Mouse (Mus musculus) large intestine, adult 2 months (tissue): ENCODE results near the gene Rasip1. TPM values are rescaled to one million over a fixed set of nuclear protein-coding genes. Genes with fewer than 3 reads are reported as not detected.

Source experiments
- DNase-seq: peaks from one replicate; pipeline ENCODE4 v3.0.0-alpha.2; 2012; ENCODE audit warnings: low read depth, low spot score
- WGBS: fragments of 180-500 bp; shearing (Covaris S2); methylation state at CpG from one replicate; pipeline ENCODE4 v1.1.7; 2018; 5-methylcytosine and 5-hydroxymethylcytosine counted together
- polyA plus RNA-seq: library from polyadenylated mRNA; depleted of rRNA; stranded (reverse); fragments of >200 nt; gene quantifications from 2 replicates; pipeline ENCODE4 v1.2.3, GENCODE M21; 2012; rRNA removed

Gene Rasip1
- polyA plus RNA-seq, 1 experiment = 5.0 TPM

DNA sequence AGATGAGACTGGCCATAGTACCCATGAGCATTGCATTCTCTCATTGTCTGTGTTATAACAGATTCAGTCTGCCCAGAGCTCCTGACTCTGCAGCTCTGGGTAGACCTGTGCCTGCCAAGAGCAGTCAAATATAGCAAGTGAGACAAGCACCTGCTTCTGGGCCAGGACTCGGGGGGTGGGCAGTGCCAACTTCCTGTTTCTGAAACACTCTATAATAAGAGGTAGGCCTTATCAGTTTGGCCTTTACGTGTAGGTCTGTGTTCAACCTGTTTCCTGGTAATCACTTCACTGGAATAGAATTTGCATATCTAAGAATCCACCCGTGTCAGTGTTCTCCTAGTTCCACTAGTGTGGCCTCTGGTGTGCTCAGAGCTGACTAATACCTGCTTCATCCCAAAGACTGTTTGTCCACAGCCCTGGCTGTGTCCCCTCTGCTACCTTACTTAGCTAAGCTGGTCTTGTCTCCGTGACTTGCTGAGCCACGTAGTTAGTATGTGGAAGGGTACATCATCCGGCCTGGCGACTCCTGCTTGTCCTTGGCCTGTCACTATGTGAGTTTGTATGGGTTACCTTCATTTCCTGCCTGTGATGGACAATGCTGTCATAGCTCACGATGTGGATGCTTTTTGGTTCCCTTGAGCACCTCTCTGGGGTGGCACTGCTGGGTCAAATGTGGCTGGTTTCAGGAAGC lies 53.9 kb downstream of the Rasip1 start:
- WGBS = 38% methylated on average over 8 of the region's 8 CpGs
- no peak for DNase-seq

DNA sequence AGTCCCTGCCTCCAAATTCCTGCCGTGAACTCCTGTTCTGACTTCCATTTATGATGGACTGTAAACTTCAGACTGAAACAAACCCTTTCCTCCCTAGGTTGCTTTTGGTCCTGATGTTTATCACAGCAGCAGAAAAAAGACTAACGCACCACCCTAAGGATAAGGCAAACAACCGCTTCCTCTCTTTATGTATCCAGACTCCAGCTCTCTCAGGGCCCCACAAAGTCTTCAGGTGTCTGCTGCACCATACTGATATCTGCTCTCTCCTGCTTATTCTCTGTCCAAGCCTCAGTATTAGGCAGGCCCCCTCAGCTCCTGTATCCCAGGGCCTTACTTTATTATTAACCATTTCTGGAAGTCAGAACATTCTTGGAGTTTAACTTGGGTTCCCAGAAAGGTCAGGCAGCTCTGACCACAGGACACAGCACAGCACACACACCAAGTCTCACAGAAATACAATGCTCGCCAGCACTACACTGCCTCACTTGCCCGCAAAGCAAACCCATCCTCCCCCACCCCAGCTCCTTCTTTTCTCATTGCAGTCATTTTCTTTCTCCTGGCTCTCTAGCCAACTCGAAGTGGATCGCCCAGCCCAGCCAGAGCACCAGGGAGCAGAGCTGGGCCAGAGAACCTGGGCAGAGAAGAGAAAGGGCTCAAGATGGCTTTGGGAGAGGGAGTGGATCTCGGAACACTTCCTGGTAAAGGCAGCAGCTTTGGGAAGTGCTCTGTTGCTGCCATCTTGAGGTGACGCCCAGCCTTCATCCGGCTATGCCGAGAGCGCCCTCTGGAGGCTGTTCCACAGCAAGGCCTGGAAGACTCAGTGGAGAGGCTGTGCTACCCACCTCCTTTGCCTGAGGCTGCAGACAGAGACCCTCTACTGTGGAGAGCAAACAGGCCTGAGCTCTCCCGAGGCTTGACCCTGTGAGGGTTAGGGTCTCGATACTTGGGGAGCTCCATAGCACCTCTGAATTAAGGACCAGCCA lies 55.1 kb downstream of the Rasip1 start:
- WGBS = 27% methylated on average over 14 of the region's 14 CpGs
- no peak for DNase-seq

DNA sequence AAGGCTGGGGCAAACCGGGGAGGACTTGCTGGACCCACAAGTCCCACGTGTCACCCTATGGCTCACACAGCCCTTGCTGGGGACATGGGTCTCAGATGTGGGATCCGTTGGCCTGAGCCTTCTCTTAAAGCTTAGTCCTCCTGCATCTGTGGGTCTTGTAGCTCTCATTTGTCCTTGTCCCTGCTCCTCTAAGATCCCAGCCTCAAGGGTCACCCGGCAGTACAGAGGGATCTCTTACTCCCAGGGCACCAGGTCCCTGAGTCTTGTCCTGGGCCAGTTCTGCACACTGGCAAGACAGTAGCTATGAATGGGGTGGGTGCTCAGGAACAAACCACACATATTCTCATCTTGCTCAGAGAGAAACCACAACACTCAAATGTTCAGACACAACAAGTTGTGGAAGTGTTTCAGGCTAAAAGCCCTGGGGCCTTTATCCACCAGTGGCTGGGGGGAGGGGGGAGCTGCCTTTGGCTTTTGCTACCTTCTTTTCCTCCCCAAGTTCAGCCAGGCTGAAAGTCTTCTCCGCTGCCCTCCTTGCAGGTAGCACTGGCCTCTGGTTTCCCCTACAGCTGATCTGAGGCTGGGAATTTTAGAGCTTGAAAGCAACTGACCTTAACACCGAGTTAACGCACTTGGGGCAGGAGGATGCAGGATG lies 56.2 kb downstream of the Rasip1 start, which contains the start of gene Ntn5:
Gene Ntn5, plus strand, starts transcription at position 627 of the 655 bp plus-strand sequence.
- WGBS = 88% methylated on average over 7 of the region's 7 CpGs
- DNase-seq = no peak

DNA sequence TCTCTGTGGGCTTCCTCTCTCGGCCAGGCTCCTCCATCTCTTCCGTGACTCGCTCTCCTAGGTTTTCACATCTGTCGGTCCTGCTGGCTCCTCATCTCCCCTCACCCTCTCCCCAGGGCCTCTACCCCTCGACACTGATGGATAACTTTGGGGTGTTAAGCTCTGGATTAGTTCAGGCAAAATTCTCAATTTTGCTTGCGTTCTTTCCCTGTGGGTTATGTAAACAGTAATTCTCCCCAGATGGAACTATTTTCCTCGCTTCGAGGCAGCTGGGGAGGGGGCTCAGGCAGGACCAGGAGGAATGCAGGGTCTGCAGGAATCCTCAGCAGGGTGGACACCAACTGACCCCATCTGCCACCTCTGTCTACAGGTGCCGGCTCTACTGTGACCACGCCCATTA lies 58.5 kb downstream of the Rasip1 start:
- no peak for DNase-seq
- WGBS = 67% methylated on average over 10 of the region's 10 CpGs

DNA sequence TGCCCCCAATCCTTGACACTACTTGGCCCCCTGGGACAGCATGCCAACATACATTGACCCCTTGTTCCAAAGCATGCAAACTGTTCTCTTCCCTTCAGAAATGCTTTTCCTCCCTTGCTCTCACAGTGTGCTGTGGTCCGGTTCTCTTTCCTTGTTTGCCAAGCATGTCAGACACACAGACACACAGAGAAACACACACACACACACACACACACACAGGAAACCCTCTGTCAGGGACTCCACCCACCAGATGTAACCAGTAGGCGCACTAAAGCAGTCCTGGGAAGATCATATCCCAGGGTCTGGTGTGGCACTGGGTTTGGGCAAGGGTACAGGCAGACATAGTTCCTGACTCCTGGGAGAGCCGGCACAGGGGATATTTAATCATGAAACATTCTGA lies 59.6 kb downstream of the Rasip1 start:
- 48% methylated on average over 3 of the region's 3 CpGs for WGBS
- DNase-seq = no peak

Other genes starting within 250 kb of the Rasip1 start
- gene Snrnp70, start 231.7 kb upstream of the Rasip1 start, polyA plus RNA-seq = 102 and 165 TPM in 2 replicates
- gene Kcna7, start 221.8 kb upstream of the Rasip1 start, polyA plus RNA-seq = 0.06 TPM in 1 of 2 replicates, not detected in the other
- 0.10 and 0.16 TPM in 2 replicates for gene Ntf5, start 213.8 kb upstream of the Rasip1 start, polyA plus RNA-seq
- not detected in 2 replicates for gene Lhb, start 206.7 kb upstream of the Rasip1 start, polyA plus RNA-seq
- 11.2 and 14.7 TPM in 2 replicates for gene Gys1, start 192.6 kb upstream of the Rasip1 start, polyA plus RNA-seq
- gene Ruvbl2, start 189.4 kb upstream of the Rasip1 start, polyA plus RNA-seq = 70.5 and 70.6 TPM in 2 replicates
- gene Ftl1, start 167.6 kb upstream of the Rasip1 start, polyA plus RNA-seq = 1,842 and 2,045 TPM in 2 replicates
- gene Bax, start 160.6 kb upstream of the Rasip1 start, polyA plus RNA-seq = 105 and 106 TPM in 2 replicates
- 0.30 TPM in 1 of 2 replicates, not detected in the other for gene Tulp2, start 145.6 kb upstream of the Rasip1 start, polyA plus RNA-seq
- not detected in 2 replicates for gene Gm45808, start 140.7 kb upstream of the Rasip1 start, polyA plus RNA-seq
- 0.45 and 1.4 TPM in 2 replicates for gene Dhdh, start 138.7 kb upstream of the Rasip1 start, polyA plus RNA-seq
- 384 and 422 TPM in 2 replicates for gene Nucb1, start 117.1 kb upstream of the Rasip1 start, polyA plus RNA-seq
- 14.8 and 18.4 TPM in 2 replicates for gene Ppp1r15a, start 101.2 kb upstream of the Rasip1 start, polyA plus RNA-seq
- gene Plekha4, start 101.2 kb upstream of the Rasip1 start, polyA plus RNA-seq = 4.0 and 4.6 TPM in 2 replicates
- gene Hsd17b14, start 72.6 kb upstream of the Rasip1 start, polyA plus RNA-seq = 0.30 and 0.50 TPM in 2 replicates
- gene Bcat2, start 57.3 kb upstream of the Rasip1 start, polyA plus RNA-seq = 33.8 and 40.9 TPM in 2 replicates
- gene Fgf21, start 12.0 kb upstream of the Rasip1 start, polyA plus RNA-seq = 0.25 and 0.29 TPM in 2 replicates
- 2.5 and 2.7 TPM in 2 replicates for gene Fut1, start 10.2 kb upstream of the Rasip1 start, polyA plus RNA-seq
- 0.07 and 0.25 TPM in 2 replicates for gene Izumo1, start 5.7 kb upstream of the Rasip1 start, polyA plus RNA-seq
- 0.77 and 1.3 TPM in 2 replicates for gene Mamstr, start 12.5 kb downstream of the Rasip1 start, polyA plus RNA-seq
- gene Fut2, start 38.9 kb downstream of the Rasip1 start, polyA plus RNA-seq = 11.6 and 64.5 TPM in 2 replicates
- gene Ntn5, start 56.5 kb downstream of the Rasip1 start, polyA plus RNA-seq = 0.92 and 4.4 TPM in 2 replicates
- gene Sec1, start 66.9 kb downstream of the Rasip1 start, polyA plus RNA-seq = 0.10 and 0.63 TPM in 2 replicates
- gene Car11, start 72.4 kb downstream of the Rasip1 start, polyA plus RNA-seq = 2.7 and 3.6 TPM in 2 replicates
- gene Dbp, start 77.6 kb downstream of the Rasip1 start, polyA plus RNA-seq = 6.4 and 7.9 TPM in 2 replicates
- gene Rpl18, start 88.0 kb downstream of the Rasip1 start, polyA plus RNA-seq = 1,707 and 1,915 TPM in 2 replicates
- gene Sphk2, start 90.5 kb downstream of the Rasip1 start, polyA plus RNA-seq = 51.9 and 70.7 TPM in 2 replicates
- 106 and 117 TPM in 2 replicates for gene Fam83e, start 93.7 kb downstream of the Rasip1 start, polyA plus RNA-seq
- gene Spaca4, start 98.3 kb downstream of the Rasip1 start, polyA plus RNA-seq = not detected in 2 replicates
- 0.73 and 2.1 TPM in 2 replicates for gene Lmtk3, start 156.2 kb downstream of the Rasip1 start, polyA plus RNA-seq
- gene Sult2b1, start 157.2 kb downstream of the Rasip1 start, polyA plus RNA-seq = 210 and 303 TPM in 2 replicates
- gene Cyth2, start 187.1 kb downstream of the Rasip1 start, polyA plus RNA-seq = 39.6 and 49.1 TPM in 2 replicates
- gene Kcnj14, start 197.3 kb downstream of the Rasip1 start, polyA plus RNA-seq = 0.33 and 0.48 TPM in 2 replicates
- 15.9 and 17.8 TPM in 2 replicates for gene Grwd1, start 203.5 kb downstream of the Rasip1 start, polyA plus RNA-seq
- 357 and 385 TPM in 2 replicates for gene Kdelr1, start 245.3 kb downstream of the Rasip1 start, polyA plus RNA-seq